Mouse (Mus musculus) subcutaneous adipose tissue, adult 2 months (tissue): Measurements from ENCODE around the gene Skint1. TPM values are rescaled to one million over a fixed set of nuclear protein-coding genes. Genes with fewer than 3 reads are reported as not detected.

Experiments used
- polyA plus RNA-seq: library from polyadenylated mRNA; depleted of rRNA; stranded (reverse); fragments of >200 nt; gene quantifications from 2 replicates; pipeline ENCODE4 v1.2.3, GENCODE M21; 2012; ENCODE audit warnings: low replicate concordance; rRNA removed

The Skint1 gene
- not detected in 2 replicates for polyA plus RNA-seq

DNA sequence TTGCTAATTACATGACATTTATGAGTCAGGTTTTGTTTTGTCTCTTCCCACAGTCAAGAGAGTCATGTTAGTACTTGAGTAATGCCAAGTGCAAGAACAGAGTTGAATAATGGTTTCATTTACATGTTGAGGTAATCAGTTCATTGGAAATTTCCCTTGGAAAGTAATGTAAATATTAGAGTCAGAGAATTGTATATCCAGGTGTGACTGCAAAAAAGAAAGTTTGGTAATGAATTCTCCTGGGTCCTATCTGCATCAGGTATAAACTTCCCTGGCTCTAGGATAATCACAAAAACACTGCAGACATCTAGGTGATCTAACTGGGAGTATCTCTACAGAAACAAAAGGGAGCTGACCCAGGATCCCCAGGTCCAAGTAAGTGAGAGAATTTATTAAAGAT lies at the start of gene Skint1:
Gene Skint1 (plus strand): TSS at position 301 of the 400 bp plus-strand sequence.

DNA sequence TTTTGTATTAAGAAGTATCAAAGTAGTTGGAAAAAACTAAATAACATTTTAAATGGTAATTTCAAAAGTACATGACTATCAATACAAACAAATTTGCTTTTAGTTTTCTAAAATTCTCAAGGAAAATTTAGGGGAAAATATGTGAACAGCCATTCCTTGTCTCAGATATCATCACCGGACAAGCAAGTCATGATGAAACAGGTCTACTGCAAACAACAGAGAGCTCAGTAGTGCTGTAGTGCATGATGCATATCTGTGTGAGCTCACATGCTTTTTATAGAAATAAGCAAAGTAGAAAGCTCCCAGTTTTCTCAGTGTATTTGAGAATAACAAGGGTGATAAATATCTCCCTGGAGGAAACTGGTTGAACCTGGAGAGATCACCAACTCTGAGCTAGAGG lies 33.4 kb upstream of the Skint1 start, which contains the start of gene Skint7:
Gene Skint7 (plus strand): TSS at position 301 of the 400 bp plus-strand sequence.

DNA sequence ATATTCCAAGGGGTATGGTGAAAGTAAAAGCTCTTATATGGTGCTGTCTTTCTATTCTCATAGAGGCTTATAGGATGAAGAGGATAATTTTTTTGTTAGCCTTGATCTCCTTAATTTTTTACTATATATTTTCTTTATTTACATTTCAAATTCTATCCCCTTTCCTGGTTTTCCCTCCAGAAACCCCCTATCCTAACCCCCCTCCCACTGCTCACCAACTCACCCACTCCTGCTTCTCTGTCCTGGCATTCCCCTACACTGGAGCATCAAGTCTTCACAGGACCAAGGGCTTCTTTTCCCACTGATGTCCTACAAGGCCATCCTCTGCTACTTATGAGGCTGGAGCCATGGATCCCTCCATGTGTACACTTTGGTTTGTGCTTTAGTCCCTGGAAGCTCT lies 65.6 kb downstream of the Skint1 start, which contains the start of gene Skint4:
Gene Skint4 (plus strand): TSS at position 301 of the 400 bp plus-strand sequence.

Other genes starting within 250 kb of the Skint1 start
- gene Slc5a9, start 103.4 kb upstream of the Skint1 start, polyA plus RNA-seq: 0.11 and 2.2 TPM in 2 replicates
- not detected in 2 replicates for gene Skint8, start 86.9 kb upstream of the Skint1 start, polyA plus RNA-seq
- gene Skint7, start 33.3 kb upstream of the Skint1 start, polyA plus RNA-seq: not detected in 2 replicates
- not detected in 2 replicates for gene Skint4, start 65.7 kb downstream of the Skint1 start, polyA plus RNA-seq
- 0.06 and 0.10 TPM in 2 replicates for gene Skint3, start 226.0 kb downstream of the Skint1 start, polyA plus RNA-seq